Mouse (Mus musculus) lung, adult 18-20 months (tissue): ENCODE results near the gene Nol4l.
A peak's percentile ranks its signal among the peaks of the same experiment; 100 is the strongest.
"Not testable (repeated sequence)": the region's sequence is repeated elsewhere in the genome, so short reads cannot be mapped to it uniquely, and the experiment has no call there.

Experiments
- DNase-seq, 2 experiments: peaks; one replicate each; pipeline ENCODE4 v3.0.0; 2022; ENCODE audit warnings: mixed read lengths in 2 of 2

Nol4l gene

GRCm38 (mm10) chr2:153509211-153510029 is 20.4 kb downstream of the Nol4l start:
- DNase-seq: no peak

DNA sequence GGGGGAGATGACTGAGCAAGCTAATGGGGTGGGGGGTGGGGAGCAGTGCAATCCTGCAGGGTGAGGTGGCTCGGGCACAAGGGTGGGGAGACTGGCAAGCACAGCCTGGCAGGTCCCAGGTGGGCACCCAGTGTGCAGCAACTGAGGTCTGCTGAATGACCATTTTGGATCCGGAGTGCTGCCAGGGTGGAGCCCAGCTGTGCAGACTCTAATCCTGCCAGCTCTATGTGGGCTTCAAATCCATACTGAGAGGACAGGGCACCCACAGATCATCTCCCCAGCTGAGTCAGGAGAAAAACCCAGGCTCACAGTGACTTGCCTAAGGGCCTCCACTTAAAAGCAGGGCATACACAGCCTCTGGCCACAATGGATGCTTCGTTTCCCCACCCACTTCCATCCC is 21.4 kb downstream of the Nol4l start:
- no peak for DNase-seq

DNA sequence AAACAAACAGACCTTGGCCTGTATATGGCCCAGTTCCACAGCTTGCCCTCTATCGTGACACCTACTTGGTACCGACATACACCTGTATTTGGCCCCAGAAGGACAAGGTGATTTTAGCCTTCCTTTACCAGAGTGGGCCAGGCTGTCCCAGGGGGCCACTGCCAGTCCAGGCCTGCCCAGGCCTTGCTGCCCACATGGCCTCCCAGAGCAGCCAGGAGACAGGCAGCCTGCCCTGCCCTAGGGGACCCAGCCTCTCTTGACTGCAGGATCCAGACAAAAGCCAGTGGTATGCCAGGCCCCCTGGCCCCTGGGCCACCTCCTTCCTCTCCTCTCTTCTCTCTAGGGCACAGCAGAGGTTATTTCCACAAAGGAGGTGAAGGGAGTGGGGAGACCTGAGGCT is 21.8 kb downstream of the Nol4l start:
- DNase-seq: no peak

- DNase-seq: no peak
Measured at GRCm38 (mm10) chr2:153506385-153506784, 23.4 kb downstream of the Nol4l start.

DNA sequence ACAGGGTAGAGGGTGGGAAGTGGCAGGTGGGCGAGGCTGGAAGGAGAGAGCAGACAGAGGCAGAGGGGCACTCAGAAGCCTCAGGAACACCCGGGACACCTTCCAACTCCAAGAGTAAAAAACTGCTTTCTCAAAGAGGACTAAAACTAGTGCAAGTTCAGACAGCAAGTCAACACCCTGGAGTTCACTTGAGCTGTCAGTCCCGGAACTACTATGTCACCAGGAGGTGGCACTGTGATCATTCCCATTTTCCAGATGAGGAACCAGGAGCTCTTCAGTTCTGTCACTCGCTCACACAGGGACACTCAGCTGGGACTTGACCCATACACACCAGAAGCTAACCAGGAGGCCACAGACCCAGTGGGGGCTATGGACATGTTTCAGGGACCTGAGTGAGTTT is 30.6 kb downstream of the Nol4l start:
- DNase-seq: no peak

DNA sequence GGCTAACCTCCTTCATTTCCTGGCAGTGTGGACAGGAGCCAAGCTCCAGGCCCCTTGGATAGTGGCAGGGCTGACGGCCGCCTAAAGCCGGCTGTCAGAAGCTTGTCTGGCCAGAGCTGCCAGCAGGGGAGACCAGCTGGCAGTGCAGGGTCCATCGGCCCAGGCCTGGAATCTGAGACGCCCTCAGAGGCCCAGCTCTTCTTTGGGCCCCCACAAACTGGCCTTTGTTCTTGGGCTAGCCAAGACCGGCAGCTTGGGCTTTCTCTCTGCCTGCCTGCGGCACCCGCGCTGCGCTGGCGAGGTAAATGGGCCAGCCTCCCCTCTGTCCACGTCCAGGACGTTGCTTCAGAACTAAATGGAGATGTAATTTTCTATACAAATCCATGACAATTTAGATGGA is 32.9 kb downstream of the Nol4l start:
- DNase-seq: no peak

DNA sequence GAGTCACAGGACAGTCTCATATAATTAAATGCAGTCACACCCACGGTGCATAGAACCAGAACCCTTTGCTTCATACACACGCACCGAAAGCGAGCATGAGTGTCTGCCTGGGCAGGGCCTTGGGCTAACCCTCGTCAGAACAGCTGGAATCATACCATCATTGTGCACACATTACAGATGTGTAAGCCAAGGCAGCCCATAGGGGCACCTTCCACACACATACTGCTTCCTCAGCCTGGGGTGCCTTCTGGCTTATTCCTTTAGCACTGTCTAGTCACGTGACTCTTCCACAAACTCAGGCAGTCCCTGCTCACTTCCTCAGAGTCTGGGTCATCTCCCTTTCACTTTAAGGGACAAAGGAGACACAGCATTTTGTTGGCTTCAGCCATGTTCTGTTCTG is 33.5 kb downstream of the Nol4l start:
- no peak for DNase-seq

DNA sequence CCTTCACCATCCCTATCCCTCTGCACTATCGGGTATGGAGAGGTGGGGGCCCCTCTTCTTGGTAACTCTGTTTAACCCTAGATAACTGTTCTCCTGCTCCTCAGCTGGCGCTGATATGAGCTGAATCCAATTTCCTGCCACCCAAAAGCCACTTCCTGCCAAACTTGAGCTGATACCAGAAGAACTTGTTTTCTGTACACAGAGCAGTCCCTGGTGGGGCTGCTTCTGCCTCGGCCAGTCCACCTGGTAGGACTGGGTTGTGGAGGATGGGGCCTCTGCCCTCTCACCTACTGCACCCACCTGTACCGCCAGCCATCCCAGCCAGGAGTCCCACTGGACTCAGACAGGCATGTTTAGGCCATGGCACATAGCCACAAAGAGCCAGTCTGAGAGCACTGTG is 34.0 kb downstream of the Nol4l start:
- no peak for DNase-seq

- DNase-seq: not testable (repeated sequence)
Measured at GRCm38 (mm10) chr2:153495391-153495790, 34.4 kb downstream of the Nol4l start.

DNA sequence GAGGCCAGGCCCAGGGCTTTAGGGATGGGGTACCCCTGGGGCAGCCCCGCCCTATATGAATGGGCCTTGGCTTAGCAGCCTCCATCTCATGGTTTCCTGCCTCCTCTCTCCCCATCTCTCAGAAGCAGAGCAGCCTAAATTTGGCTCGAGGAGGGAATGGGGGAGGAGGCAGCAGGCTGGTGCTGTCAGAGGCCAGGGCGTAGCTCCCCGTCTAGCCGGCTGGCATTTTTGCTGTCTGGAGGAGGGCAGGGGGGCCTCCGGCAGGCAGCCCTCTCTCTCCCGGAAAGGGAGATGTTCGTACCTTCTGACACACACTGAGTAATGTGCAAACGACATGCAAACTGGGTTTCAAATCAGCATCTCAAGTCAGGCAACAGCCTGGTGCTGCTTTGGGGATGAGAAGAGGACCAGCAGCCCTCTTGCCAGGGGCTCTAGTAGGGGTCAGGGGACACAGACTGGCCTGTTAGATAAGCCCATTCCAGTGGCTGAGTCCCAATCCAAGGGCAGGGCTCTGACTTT is 35.4 kb downstream of the Nol4l start:
- no peak for DNase-seq

DNA sequence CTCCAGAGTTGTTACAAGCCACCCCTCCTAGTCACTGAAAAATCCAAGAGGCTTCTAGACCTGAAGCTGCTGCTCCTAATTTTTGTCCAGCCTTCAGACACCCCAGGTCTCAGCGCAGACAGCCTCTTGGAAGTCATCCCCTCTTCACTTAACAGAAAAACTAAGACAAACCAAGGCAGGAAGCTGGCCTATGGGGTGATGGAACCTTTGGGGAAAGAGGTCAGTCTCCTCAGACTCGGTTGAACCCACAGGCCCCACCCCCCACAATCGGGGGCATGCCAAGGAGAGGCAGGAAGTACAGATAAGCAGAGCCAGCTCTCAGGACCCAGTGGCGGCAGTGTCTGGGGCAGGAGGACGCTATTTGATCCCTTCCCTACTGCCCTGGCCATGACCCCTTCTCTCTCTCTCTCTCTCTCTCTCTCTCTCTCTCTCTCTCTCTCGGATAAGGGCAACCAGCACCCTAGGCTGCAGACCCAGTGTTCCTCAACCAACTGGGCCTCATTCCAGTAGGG is 35.9 kb downstream of the Nol4l start:
- DNase-seq: peak; percentile 24 to 33

DNA sequence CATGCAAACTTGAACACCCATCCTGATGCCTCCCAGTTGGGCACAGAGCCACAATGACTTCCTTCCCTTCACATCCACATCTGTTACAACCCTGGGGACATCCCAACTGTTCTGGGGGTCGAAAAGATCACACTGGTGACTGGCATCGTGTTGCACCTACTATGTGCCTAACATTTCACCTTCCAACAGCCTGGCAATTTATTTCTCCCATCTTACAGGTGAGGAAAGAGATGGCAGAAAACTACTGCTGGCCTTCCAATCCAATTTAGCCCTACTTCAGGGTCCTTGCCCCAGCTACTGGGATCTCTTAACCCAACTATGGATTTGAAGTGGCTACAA is 36.4 kb downstream of the Nol4l start:
- DNase-seq: no peak

- DNase-seq: peak; percentile 53 to 72
Measured at GRCm38 (mm10) chr2:153492573-153493392, 37.0 kb downstream of the Nol4l start, which contains the start of gene 4930404H24Rik. Gene 4930404H24Rik, plus strand, starts transcription at chr2:153492790.

- peak in 1 of 2 experiments; percentile 30 for DNase-seq
Measured at GRCm38 (mm10) chr2:153492179-153492517, 37.6 kb downstream of the Nol4l start.

- no peak for DNase-seq
Measured at GRCm38 (mm10) chr2:153491512-153492178, 38.1 kb downstream of the Nol4l start.

DNA sequence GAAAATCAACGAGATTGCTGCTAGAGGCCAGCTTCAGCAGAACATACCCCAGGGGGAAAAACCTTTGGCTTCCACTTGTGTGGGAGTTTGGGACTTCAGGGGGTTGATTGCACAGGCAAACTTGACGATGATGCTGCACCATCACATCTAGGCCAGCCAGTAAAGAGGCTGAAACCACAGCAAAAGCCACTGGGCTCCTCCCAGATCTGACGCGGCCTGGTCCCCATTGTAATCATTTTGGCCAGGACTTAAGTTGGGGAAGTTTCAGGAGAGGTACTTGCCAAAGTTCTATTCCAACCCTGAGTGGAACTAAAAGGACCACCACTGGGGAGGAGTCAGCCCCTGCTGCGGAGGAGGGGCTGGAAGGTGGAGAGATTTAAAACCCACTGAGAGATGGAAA is 38.8 kb downstream of the Nol4l start:
- no peak for DNase-seq

DNA sequence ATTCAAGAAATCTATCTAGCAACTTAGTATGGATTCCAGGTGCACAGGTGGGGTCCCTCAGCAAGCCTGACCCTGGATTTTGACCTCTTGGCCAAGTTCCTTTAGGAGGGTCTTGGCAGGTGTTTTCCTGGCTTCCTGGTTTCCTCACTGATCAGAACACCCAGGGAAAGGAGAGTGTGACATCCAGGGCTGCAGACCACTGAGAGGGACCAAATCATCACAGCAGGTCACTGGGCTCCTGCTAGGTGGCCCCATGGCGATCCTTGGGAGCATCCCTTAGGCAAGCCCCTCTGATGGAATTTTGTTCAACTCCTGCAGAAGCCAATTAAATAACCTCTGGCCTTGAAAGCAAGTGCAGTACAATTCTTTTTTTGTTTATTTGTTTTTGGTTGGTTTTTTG is 39.7 kb downstream of the Nol4l start:
- DNase-seq: no peak

DNA sequence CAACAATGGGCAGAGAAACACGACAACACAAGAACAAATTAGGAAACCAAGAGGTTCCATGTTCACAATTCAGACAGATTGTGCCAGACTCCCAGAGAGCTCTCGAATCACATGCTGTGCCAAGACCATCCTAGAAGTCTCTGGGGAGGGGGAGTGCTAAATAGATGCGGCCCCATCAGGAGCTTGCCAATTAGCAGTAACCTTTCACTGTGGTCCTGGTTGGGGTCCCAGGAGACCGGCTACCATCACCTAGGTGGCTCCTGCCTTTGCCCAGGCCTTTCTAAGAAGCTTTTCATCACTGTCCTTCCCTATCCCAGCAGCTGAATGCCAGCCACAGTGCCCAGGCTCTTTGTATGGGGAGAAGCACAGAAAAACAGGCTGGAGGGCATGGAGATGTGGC is 45.7 kb downstream of the Nol4l start:
- DNase-seq: no peak

DNA sequence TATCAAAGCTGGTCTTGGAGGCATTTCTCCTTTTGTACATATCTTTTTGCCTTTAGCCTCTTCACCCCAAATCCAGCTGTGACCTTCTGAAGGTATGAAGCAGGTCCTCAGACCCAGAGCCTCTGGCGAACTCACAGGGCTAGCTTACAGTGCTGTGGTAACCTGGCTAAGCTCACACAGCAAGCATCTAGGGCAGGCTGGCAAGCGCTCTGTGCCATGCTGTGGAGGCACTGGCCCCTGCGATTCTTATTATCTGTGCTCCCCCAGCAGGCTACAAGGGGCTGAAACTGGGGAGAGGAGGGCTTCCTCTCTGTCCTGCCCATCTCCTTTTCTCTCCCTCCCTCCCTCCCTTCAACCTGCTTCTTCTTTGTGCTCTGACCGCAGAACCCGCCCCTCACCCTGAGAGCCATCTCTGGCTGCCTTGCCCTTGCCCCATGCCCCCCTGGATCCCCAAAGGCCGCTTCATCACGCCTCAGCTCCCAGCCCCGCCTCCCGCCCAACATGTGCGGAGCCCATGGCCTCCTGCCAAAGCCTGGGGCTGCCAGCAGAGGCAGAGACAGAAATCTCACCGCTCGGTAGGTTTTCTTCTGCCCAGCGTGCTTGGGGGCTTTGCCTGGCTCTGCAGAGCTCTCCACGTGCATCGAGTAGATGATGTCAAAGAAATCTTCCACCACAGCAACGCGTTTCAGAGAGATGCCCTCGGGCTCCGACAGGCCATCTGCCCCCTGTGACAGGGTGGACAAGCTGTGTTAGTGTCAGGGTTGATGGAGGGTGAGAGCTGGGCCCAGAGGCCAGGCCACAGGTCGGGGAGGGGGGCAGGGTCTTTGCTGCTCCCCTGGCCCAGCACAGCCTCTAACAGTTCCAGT is 46.4 kb downstream of the Nol4l start:
- DNase-seq: no peak

DNA sequence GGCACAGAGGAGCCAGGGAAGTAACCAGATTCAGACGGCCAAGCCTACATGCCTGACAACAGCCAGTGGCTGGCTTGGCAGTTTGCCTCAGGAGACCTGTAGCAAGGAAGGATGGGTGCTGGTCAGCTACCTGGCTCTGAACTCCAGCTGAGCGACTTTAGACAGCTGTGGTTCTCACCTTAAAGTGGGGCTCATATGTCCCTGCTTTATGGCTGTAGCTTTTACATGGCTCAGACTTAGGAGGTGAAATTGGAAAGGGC is 48.0 kb downstream of the Nol4l start:
- no peak for DNase-seq

DNA sequence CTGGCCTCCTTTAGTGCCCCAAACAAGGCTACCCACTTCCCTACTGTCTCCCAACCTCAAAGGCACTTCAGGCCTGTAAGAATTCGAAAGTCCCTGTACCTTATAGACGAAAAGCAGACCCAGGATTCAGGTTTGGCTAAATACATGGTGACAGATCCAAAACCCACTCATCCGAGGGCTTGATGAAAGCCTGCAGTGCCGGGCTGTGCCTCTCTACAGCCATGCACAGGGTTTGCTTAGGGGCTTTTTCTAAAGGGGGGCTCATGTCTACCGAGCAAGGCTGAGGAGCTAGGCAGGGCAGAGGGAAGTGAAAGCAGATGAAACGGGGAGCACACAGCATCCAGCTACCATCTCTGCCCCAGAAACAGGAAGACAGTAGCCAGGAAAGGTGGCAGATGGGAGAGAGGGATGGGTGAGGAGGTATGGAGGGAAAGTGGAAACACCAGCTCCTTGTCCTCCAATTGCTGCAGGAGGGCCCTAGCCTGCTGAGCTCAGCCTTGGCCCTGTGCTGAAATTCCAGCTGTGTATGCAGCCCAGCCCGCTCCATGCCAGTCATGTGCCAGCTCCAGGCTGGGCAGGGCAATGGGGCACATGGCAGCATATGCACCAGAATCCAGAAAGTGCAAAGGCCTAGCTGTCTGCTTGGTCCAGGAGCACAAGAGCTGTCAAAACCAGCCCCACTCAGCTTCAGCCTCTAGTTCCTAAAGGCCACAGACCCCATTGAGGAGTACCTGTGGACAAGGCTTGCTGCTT is 48.5 kb downstream of the Nol4l start:
- no peak for DNase-seq

DNA sequence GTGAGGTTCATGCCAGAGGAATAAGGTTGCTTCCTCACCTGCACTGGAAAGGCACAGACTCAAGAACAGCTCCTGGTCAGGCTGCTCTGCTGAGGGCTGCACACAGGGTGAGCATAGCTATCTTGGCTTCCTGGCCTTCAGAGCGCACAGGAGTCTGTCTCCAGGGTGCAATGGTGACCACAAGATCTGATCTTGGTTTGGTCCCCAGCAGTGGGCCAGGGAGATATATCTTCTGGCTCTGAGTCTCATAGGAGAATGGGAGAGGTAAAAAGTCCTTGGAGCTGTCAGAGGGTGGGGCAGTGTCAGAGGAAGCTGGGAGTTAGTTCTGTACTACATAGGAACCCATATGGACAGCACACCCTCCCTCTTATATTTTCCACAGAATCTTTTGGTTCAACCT is 50.3 kb downstream of the Nol4l start:
- DNase-seq: no peak
